Mouse (Mus musculus) limb, embryonic 15.5 days (tissue): Measurements from ENCODE around the gene Smug1. TPM values are rescaled to one million over a fixed set of nuclear protein-coding genes. Genes with fewer than 3 reads are reported as not detected.

Experiments
- ATAC-seq: fragments of 200-750 bp; cut with Nextera tagmentation; 2 replicates; pipeline ENCODE4 v1.8.0; 2017; ENCODE audit warnings: low read depth, moderate TSS enrichment; ENCODE audit not compliant: insufficient number of reproducible peaks, low FRiP score, low TSS enrichment
- H3K27ac ChIP-seq: fragments of 300-500 bp; sonication (generic); 2 replicates; pipeline ENCODE4 v1.5.1; 2015; ENCODE audit warnings: moderate library complexity, mild to moderate bottlenecking, inconsistent platforms
- H3K27me3 ChIP-seq: fragments of 300-500 bp; sonication (generic); 2 replicates; pipeline ENCODE4 v1.6.1; 2015; ENCODE audit warnings: inconsistent platforms
- H3K36me3 ChIP-seq: fragments of 300-500 bp; sonication (generic); 2 replicates; pipeline ENCODE4 v1.6.1; 2015; ENCODE audit warnings: inconsistent platforms
- H3K4me1 ChIP-seq: fragments of 300-500 bp; sonication (generic); 2 replicates; pipeline ENCODE4 v1.6.1; 2015; ENCODE audit warnings: inconsistent platforms
- H3K4me2 ChIP-seq: fragments of 300-500 bp; sonication (generic); 2 replicates; pipeline ENCODE4 v1.6.1; 2015; ENCODE audit warnings: mild to moderate bottlenecking, inconsistent platforms
- H3K4me3 ChIP-seq: fragments of 300-500 bp; sonication (generic); 2 replicates; pipeline ENCODE4 v1.5.1; 2015; ENCODE audit warnings: mild to moderate bottlenecking, inconsistent platforms
- H3K9ac ChIP-seq: fragments of 300-500 bp; sonication (generic); 2 replicates; pipeline ENCODE4 v1.6.1; 2015; ENCODE audit warnings: inconsistent platforms
- H3K9me3 ChIP-seq: fragments of 300-500 bp; sonication (generic); 2 replicates; pipeline ENCODE4 v1.6.1; 2016; ENCODE audit warnings: inconsistent platforms
- WGBS: fragments of 180-500 bp; shearing (Covaris S2); methylation state at CpG from one replicate; pipeline ENCODE4 v1.1.7; 2015; 5-methylcytosine and 5-hydroxymethylcytosine counted together
- polyA plus RNA-seq: library from polyadenylated mRNA; unstranded; fragments of >200 nt; fragmentation: Nextera tagmentation; extraction: Ambion mirVana; gene quantifications from 2 replicates; pipeline ENCODE4 v1.2.1, GENCODE M21; 2015

Gene Smug1
- polyA plus RNA-seq, 1 experiment from 2014 or later: 17.0 TPM

DNA sequence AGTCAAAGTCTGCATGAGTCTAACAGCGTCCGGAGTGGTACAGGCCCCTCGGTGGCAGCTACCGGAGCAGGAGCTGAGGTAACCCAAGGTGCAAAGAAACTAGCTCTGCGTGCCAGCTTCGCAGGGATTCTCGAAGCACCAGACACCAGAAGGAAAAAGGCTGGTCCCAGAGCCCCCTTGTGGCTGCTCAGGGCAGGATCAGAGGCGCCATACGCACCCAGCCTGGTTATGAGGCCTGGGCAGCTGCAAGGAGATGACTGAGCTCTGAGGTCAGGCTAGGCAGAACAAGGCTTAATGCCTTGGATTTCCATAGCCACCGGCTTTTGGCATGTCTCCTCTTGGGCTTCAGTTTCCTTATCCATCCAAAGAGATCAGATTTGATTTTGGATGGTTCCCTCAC lies 5.6 kb upstream of the Smug1 start:
- no peaks in the 10 kb centered on the region for H3K36me3 ChIP-seq
- no peak overlapping the region for H3K27ac ChIP-seq
- no peak for ATAC-seq
- peaks cover 31% of the 10 kb centered on the region for H3K4me1 ChIP-seq
- no peaks in the 10 kb centered on the region for H3K9me3 ChIP-seq
- no peak overlapping the region for H3K4me3 ChIP-seq
- no peak overlapping the region for H3K9ac ChIP-seq
- H3K4me2 ChIP-seq: no peak overlapping the region
- 5% methylated on average over 10 of the region's 10 CpGs for WGBS
- H3K27me3 ChIP-seq: peaks cover 100% of the 10 kb centered on the region

DNA sequence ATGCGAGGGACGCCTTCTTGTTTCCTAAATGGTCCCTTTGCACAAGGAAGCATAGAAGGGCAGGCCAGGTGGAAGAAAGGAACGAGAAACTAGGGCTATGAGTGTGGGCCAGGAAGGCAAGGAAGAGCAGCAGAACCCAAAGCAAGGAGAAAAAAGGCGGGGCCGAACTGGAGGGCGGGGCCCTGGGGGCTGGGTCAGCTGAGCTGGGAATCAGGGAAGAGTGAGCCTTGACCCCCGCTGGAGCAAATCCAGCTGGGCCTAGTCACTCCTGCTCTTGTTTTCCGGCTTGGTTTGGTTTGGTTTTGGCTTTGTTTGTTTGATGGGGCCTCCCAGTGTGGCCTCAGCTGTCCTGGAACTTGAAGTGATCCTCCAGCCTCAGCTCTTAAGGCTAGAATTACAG lies 4.4 kb upstream of the Smug1 start:
- Histone ChIP-seq H3K4me1 (peaks cover 24% of the 10 kb centered on the region), H3K9me3 (no peaks in the 10 kb centered on the region), H3K27me3 (peaks cover 100% of the 10 kb centered on the region), H3K27ac (no peak overlapping the region), H3K9ac (no peak overlapping the region), H3K4me3 (no peak overlapping the region), H3K36me3 (no peaks in the 10 kb centered on the region), H3K4me2 (no peak overlapping the region)
- no peak for ATAC-seq
- 24% methylated on average over 8 of the region's 8 CpGs for WGBS

DNA sequence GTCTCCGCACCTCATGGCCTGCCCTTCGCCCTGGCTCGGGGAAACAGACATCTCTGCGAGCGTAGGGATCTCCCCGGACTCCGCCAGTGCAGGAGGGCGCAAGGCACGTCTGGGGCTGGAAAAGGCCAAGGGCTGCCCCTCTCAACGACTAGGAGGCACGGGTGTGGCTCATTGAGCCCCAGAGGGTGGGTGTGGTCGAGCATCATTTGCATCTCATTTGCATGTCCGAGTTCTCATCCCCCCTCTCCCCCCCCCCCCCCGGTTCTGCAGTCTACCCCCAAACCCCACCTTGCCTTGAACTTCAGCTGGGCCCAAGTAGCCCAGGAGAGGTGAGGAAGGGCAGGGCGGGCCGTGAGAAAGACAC lies 3.4 kb upstream of the Smug1 start:
- H3K9ac ChIP-seq: no peak overlapping the region
- no peaks in the 10 kb centered on the region for H3K9me3 ChIP-seq
- peak overlapping the region; percentile 46 for H3K4me3 ChIP-seq
- WGBS: 13% methylated on average over 16 of the region's 16 CpGs
- H3K4me1 ChIP-seq: peaks cover 28% of the 10 kb centered on the region
- H3K27ac ChIP-seq: peak overlapping the region; percentile 47; the same call in 1 of the 2 replicates
- no peak for ATAC-seq
- no peaks in the 10 kb centered on the region for H3K36me3 ChIP-seq
- H3K27me3 ChIP-seq: peaks cover 98% of the 10 kb centered on the region
- H3K4me2 ChIP-seq: peak overlapping the region; percentile 87

DNA sequence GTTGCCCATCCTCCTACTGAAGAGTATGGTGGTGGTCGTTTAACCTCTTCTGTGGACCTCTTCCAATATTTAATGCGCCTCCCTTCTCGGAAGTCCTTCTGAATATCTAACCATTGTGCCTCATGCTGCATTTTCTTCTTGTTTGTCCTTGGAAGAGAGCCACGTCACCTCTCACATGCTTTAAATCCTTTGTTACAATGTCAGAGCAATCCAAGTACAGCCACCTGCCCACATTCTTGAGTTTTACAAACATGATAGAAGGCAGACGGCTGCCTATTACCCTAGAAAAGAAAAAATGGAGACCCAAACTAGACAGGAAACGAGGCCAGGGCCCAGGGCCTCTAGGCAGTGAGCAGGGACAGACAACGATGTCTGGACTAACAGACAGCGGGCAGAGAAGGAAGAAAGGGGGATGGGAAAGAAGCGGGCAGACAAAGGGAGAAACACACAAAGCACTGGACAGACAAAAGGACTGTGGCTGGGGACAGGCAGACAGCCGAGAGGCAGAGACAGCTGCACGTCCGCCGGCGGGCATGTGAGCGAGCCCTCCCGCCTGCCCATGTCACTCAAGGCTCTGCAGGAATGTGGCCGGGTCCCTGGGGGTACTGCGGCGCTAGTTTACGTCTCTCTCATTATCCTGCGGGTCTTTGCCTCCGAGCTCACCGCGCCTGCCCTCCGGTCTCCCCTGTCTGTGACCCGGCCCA lies 2.9 kb upstream of the Smug1 start:
- Histone ChIP-seq H3K4me2 (peak overlapping the region; percentile 87), H3K27me3 (peaks cover 93% of the 10 kb centered on the region), H3K36me3 (no peaks in the 10 kb centered on the region), H3K27ac (peak overlapping the region; percentile 47), H3K9me3 (no peaks in the 10 kb centered on the region), H3K4me3 (peak overlapping the region; percentile 46), H3K9ac (peak overlapping the region; percentile 33; the same call in 1 of the 2 replicates), H3K4me1 (peaks cover 29% of the 10 kb centered on the region)
- WGBS: 7% methylated on average over 26 of the region's 26 CpGs
- ATAC-seq: no peak

DNA sequence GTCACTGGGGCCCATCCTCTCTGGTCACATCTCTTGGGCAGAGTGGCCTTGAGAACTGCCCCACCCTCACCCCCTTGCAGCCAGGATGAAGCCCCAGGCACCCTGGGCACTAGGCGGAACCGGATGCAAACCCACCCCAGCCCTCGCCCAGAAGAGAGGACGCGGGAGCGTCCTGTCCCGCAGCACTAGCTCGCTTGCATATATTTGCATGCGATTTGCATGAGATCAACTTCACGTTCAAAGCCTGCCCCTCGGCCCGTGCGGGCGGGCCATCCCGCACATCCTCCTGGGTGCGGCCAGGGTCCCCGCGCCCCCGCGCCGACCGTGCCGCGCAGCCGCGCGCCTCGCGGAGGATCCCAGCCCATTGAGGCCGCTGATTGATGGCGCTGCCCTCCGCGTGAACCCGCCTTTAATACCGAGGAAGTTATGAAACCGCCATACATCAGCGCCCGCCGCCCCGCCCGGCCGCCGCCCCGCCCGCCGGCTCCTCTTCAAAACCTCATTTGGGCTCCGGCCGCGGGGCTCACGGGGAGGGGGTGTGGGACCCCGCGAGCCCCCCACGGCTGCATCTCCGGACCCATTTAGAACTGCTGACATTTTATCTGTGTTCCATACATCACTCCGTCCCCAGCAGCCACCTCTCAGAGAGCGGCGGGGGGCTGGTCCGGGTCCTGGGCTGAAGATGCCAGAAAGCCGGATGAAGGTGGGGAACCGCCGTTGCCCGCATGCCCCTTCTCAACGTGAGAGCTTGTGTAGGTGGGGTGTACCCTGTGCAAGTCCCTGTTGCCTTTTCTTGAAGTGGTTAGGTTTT lies 2.1 kb upstream of the Smug1 start:
- Histone ChIP-seq H3K4me1 (peaks cover 29% of the 10 kb centered on the region), H3K9ac (peak overlapping the region; percentile 33), H3K27ac (peak overlapping the region; percentile 30; the same call in 1 of the 2 replicates), H3K27me3 (peaks cover 92% of the 10 kb centered on the region), H3K36me3 (no peaks in the 10 kb centered on the region), H3K9me3 (no peaks in the 10 kb centered on the region), H3K4me3 (peak overlapping the region; percentile 46), H3K4me2 (peak overlapping the region; percentile 87)
- ATAC-seq: no peak
- WGBS: under 1% methylated on average over 59 of the region's 63 CpGs

DNA sequence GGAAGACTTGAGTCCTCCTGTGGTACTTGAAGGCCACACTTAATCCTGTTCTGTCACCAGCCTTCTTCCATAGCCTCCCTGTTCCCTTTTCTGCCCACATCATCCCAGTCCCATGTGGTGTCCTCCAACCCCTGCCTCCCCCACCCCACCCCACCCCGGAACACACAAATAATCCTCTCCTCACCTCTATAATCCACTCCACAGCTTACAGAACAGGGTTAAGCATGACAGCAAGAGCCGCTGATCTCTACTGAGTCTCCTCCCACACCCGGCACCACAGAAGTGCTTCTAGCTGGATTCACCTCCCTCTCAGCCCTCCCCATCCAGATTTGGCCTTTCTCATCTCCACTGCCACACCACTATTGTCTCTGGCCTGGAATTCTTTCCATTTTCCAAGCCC lies 894 bp upstream of the Smug1 start:
- 24% methylated on average over 3 of the region's 3 CpGs for WGBS

DNA sequence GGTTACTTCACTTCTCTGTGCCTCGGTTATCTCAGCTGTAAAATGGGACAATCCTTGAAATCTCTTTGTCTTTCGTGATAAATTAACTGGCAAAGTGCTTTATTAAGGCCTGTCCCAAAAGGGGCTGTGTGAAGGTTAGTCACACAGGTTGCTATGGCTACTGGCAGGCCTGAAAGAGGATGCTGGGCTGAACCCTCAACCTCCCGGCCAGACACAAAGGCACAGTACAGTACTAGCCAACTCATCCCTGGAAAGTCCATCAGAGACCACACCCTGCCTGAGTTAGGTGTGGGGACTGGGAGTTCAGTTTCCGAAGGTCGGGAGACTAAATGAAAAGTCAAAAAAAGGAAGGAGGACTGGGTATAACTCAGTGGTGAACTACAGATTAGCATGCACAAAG lies 968 bp downstream of the Smug1 start:
- no peak overlapping the region for H3K9ac ChIP-seq
- H3K4me2 ChIP-seq: no peak overlapping the region
- no peak for ATAC-seq
- no peaks in the 10 kb centered on the region for H3K9me3 ChIP-seq
- no peak overlapping the region for H3K27ac ChIP-seq
- 40% methylated on average over 5 of the region's 5 CpGs for WGBS
- no peak overlapping the region for H3K4me3 ChIP-seq
- no peaks in the 10 kb centered on the region for H3K36me3 ChIP-seq
- peaks cover 61% of the 10 kb centered on the region for H3K27me3 ChIP-seq
- peaks cover 36% of the 10 kb centered on the region for H3K4me1 ChIP-seq

More for the DNA sequence above, 894 bp upstream of the Smug1 start:
- Histone ChIP-seq H3K9ac (no peak overlapping the region), H3K4me1 (peaks cover 33% of the 10 kb centered on the region), H3K36me3 (no peaks in the 10 kb centered on the region), H3K9me3 (no peaks in the 10 kb centered on the region), H3K27me3 (peaks cover 80% of the 10 kb centered on the region), H3K27ac (no peak overlapping the region), H3K4me3 (no peak overlapping the region), H3K4me2 (no peak overlapping the region)
- no peak for ATAC-seq

DNA sequence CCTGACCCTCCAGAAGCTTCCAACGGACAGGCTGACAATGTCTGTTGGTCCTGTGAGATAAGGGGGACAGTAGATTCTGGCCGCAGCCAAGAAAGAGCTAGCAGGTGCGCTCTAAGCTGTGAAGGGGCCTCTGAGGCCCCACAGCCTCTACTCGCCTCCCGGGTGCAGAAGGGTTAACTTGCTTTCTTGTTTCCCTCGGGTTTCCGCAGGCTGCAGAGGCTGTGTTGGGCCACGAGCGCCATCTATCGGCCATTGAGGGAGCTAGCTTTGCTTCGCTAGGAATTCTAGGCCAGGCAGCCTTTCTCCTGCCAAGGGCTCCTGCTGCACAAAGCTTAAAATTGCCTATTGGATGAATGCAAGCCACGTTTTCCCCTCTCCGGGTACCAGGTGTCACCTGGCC lies 1.5 kb downstream of the Smug1 start:
- no peak overlapping the region for H3K4me3 ChIP-seq
- WGBS: under 1% methylated on average over 13 of the region's 13 CpGs
- H3K4me1 ChIP-seq: peaks cover 36% of the 10 kb centered on the region
- peaks cover 56% of the 10 kb centered on the region for H3K27me3 ChIP-seq
- no peaks in the 10 kb centered on the region for H3K9me3 ChIP-seq
- no peak overlapping the region for H3K4me2 ChIP-seq
- H3K9ac ChIP-seq: no peak overlapping the region
- H3K36me3 ChIP-seq: no peaks in the 10 kb centered on the region
- H3K27ac ChIP-seq: no peak overlapping the region
- no peak for ATAC-seq

DNA sequence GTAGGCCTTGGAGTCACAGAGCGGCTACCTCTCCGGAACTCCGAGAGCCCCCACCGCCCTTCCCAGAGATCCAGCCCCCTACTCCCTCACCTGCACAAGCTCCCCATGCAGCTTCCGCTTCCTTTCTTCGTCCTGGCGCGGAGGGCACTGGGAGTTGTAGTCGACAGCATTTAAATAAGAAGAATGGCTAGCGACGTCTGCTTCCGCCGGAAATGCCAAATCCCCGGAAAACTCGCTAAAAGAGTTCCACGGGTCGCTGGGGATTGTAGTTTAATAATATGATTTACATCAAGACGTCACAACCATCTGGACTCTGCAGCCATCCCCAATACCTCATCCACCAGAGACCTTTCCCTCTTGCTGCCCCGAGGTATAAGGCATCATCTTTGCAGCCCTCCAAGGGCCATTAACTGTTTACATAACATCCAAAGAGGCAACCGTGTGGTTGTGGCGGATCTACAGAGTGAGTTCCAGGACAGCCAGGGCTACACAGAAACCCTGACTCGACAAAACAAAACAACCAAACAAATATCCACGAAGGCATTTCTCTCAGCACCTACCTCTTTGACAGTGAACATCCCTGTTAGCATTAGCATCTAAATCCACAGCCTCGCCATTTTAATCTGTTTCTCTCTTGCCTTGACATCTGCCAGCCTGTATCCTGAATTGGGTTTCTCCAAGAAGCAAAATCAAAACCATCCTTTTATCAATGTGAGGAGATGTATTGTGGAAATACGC lies 3.5 kb downstream of the Smug1 start:
- peak; percentile 85 for ATAC-seq
- Histone ChIP-seq H3K4me3 (peak overlapping the region; percentile 76), H3K27me3 (peaks cover 36% of the 10 kb centered on the region), H3K4me2 (peak overlapping the region; percentile 67), H3K9me3 (no peaks in the 10 kb centered on the region), H3K4me1 (peaks cover 16% of the 10 kb centered on the region), H3K27ac (no peak overlapping the region), H3K9ac (peak overlapping the region; percentile 57), H3K36me3 (no peaks in the 10 kb centered on the region)
- 9% methylated on average over 25 of the region's 25 CpGs for WGBS

DNA sequence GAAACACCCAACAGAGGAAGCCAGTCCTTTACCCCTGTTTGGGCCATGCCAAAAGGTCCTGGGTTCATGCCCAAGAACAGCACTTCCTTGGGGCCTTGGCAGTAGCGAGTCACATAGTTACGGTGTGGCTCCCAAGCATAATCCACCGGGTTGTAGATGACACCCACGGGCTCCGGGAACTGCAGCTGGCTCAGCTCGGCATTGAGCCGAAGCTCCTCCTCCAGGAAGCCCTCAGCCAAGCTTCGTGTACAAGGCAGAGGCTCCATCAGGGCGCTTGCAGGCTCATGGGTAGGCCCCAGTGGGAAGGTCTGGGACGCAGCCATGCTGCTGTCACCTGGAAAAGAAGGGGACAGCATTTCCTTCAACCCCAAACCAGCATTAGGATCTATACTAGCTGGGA lies 9.3 kb downstream of the Smug1 start:
- Histone ChIP-seq H3K9ac (no peak overlapping the region), H3K9me3 (no peaks in the 10 kb centered on the region), H3K27me3 (peaks cover 25% of the 10 kb centered on the region), H3K4me1 (peaks cover 9% of the 10 kb centered on the region; the same call in 1 of the 2 replicates), H3K36me3 (peaks cover 5% of the 10 kb centered on the region), H3K4me2 (no peak overlapping the region), H3K4me3 (no peak overlapping the region), H3K27ac (no peak overlapping the region)
- 79% methylated on average over 10 of the region's 10 CpGs for WGBS
- no peak for ATAC-seq

DNA sequence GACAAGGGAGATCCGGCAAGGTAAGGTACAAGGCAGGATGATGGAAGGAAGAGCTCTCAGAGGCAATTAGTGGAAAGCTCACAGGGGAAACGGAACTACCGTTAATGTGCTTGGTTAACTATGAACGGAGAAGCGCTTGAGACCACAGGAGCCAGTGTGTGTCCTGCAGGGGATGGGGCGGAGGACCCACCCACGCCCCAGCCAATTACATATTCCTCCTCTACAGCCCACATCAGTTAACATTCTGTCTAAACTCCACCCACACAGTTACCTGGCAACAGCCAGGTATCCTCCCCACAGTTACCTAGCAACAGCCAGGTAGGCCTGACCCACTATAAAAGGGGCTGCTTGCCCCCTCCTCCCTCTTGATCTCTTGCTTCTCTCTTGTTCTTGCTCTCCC lies 10.0 kb downstream of the Smug1 start:
- WGBS: 49% methylated on average over 7 of the region's 7 CpGs
- no peak overlapping the region for H3K9ac ChIP-seq
- no peak overlapping the region for H3K4me3 ChIP-seq
- H3K4me2 ChIP-seq: no peak overlapping the region
- ATAC-seq: no peak
- no peak overlapping the region for H3K27ac ChIP-seq
- H3K4me1 ChIP-seq: peaks cover 3% of the 10 kb centered on the region; the same call in 1 of the 2 replicates
- peaks cover 5% of the 10 kb centered on the region for H3K36me3 ChIP-seq
- H3K9me3 ChIP-seq: no peaks in the 10 kb centered on the region
- H3K27me3 ChIP-seq: peaks cover 25% of the 10 kb centered on the region
